Mouse (Mus musculus) liver, embryonic 12.5 days (tissue): ENCODE measurements around the gene Mphosph6. TPM values are rescaled to one million over a fixed set of nuclear protein-coding genes. Genes with fewer than 3 reads are reported as not detected.
A peak's percentile ranks its signal among the peaks of the same experiment; 100 is the strongest.

Experiments
- ATAC-seq: fragments of 200-750 bp; cut with Nextera tagmentation; 2 replicates; pipeline ENCODE4 v1.8.0; 2017; ENCODE audit warnings: moderate number of reproducible peaks, mild to moderate bottlenecking, moderate library complexity
- H3K27ac ChIP-seq: fragments of 300-500 bp; sonication (generic); 2 replicates; pipeline ENCODE4 v1.5.1; 2016; ENCODE audit warnings: mild to moderate bottlenecking
- H3K27me3 ChIP-seq: fragments of 300-500 bp; sonication (generic); replicated peaks from 2 replicates; pipeline ENCODE4 v1.6.1; 2016; ENCODE audit warnings: mild to moderate bottlenecking, moderate library complexity
- H3K36me3 ChIP-seq: fragments of 300-500 bp; sonication (generic); 2 replicates; pipeline ENCODE4 v1.6.1; 2016; ENCODE audit warnings: mild to moderate bottlenecking, moderate library complexity
- H3K4me1 ChIP-seq: fragments of 300-500 bp; sonication (generic); 2 replicates; pipeline ENCODE4 v1.6.1; 2016
- H3K4me2 ChIP-seq: fragments of 300-500 bp; sonication (generic); 2 replicates; pipeline ENCODE4 v1.6.1; 2016; ENCODE audit warnings: mild to moderate bottlenecking, moderate library complexity
- H3K4me3 ChIP-seq: fragments of 300-500 bp; sonication (generic); 2 replicates; pipeline ENCODE4 v1.5.1; 2016; ENCODE audit warnings: mild to moderate bottlenecking, moderate library complexity
- H3K9ac ChIP-seq: fragments of 300-500 bp; sonication (generic); 2 replicates; pipeline ENCODE4 v1.6.1; 2016; ENCODE audit warnings: mild to moderate bottlenecking, moderate library complexity
- H3K9me3 ChIP-seq: fragments of 300-500 bp; sonication (generic); replicated peaks from 2 replicates; pipeline ENCODE4 v1.6.1; 2016; ENCODE audit warnings: mild to moderate bottlenecking, moderate library complexity
- WGBS: fragments of 180-500 bp; shearing (Covaris S2); methylation state at CpG from one replicate; pipeline ENCODE4 v1.1.7; 2016; ENCODE audit not compliant: insufficient replicate concordance; 5-methylcytosine and 5-hydroxymethylcytosine counted together
- polyA plus RNA-seq: library from polyadenylated mRNA; unstranded; fragments of >200 nt; fragmentation: Nextera tagmentation; extraction: Ambion mirVana; gene quantifications from 2 replicates; pipeline ENCODE4 v1.2.1, GENCODE M21; 2016

Gene Mphosph6
- polyA plus RNA-seq, 1 experiment from 2014 or later = 48.8 TPM

GRCm38 (mm10) chr8:117786428-117786827 is 15.3 kb downstream of the Mphosph6 start:
- Histone ChIP-seq H3K9ac (no peak overlapping the region), H3K27me3 (no peaks in the 10 kb centered on the region; the same call in 1 of the 2 replicates), H3K4me2 (no peak overlapping the region), H3K27ac (no peak overlapping the region), H3K4me3 (no peak overlapping the region), H3K9me3 (no peaks in the 10 kb centered on the region), H3K36me3 (peaks cover 38% of the 10 kb centered on the region), H3K4me1 (no peaks in the 10 kb centered on the region)
- WGBS = 74% methylated on average over 3 of the region's 3 CpGs
- ATAC-seq = no peak

DNA sequence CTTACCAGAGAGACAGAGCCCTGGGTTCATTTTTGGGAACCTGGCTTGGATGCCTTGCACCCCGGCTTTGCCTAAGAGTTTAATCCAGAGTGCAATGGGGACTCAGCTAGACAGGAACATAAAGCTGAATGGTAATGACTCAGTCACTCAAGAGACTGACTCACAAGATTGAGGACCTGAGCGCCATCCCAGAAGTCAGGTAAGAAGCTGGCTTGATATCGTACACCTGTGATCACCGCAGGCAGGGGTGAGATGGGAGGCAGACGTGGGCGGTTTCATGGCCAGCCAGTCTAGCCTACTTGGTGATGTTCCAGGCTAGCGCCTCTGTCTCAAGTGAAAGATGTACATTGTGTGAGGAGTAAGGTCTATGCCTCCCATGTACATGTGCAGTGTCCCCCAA is 18.7 kb downstream of the Mphosph6 start:
- ATAC-seq = no peak
- peaks cover 4% of the 10 kb centered on the region; the same call in 1 of the 2 replicates for H3K27me3 ChIP-seq
- H3K4me3 ChIP-seq = no peak overlapping the region
- no peaks in the 10 kb centered on the region for H3K9me3 ChIP-seq
- H3K4me2 ChIP-seq = no peak overlapping the region
- no peak overlapping the region for H3K9ac ChIP-seq
- WGBS = 79% methylated on average over 7 of the region's 7 CpGs
- H3K27ac ChIP-seq = no peak overlapping the region
- no peaks in the 10 kb centered on the region for H3K4me1 ChIP-seq
- H3K36me3 ChIP-seq = peaks cover 4% of the 10 kb centered on the region

DNA sequence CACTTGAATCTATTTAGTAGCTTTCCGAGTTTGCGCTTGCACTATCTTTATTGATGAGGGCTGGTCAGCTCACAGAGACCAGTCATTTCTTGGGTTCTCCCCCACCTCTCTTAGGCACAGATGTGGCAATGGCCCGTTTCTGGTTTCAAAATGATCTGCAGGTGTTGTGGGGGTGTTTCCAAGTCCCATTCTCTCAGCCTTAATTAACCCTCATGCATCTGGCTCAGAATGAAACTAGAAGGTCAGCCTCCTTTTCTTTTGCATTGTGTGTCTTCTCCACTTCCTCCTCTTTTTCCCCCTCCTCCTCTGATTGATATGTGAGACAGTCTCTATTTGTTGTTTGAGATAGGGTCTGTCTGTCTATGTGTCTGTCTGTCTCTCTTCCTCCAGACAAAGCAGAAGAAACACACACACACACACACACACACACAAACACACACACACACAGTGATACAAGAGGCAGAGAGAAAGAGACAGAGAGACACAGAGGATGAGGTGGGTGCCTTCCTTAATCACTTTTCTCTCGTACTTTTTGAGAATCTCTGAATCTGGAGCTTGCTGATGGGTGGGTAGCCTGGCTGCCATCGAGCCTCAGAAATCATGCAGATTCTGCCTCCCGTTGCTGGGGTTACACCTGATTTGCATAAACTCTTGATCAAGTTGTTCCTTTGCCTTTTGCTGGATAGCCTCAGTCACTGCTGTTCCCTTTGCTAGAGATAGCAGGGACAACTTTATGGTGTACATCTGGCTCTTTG is 20.2 kb downstream of the Mphosph6 start:
- no peak overlapping the region for H3K9ac ChIP-seq
- no peaks in the 10 kb centered on the region for H3K36me3 ChIP-seq
- H3K4me3 ChIP-seq = no peak overlapping the region
- WGBS = 51% methylated on average over 6 of the region's 6 CpGs
- H3K9me3 ChIP-seq = no peaks in the 10 kb centered on the region
- no peaks in the 10 kb centered on the region for H3K4me1 ChIP-seq
- H3K27ac ChIP-seq = no peak overlapping the region
- peaks cover 4% of the 10 kb centered on the region; the same call in 1 of the 2 replicates for H3K27me3 ChIP-seq
- no peak overlapping the region for H3K4me2 ChIP-seq
- ATAC-seq = no peak

- no peak for ATAC-seq
- H3K27ac ChIP-seq = no peak overlapping the region
- no peaks in the 10 kb centered on the region for H3K9me3 ChIP-seq
- WGBS = 80% methylated on average over 6 of the region's 6 CpGs
- H3K27me3 ChIP-seq = peaks cover 7% of the 10 kb centered on the region; the same call in 1 of the 2 replicates
- no peak overlapping the region for H3K9ac ChIP-seq
- no peaks in the 10 kb centered on the region for H3K36me3 ChIP-seq
- H3K4me1 ChIP-seq = peaks cover 6% of the 10 kb centered on the region; the same call in 1 of the 2 replicates
- H3K4me2 ChIP-seq = no peak overlapping the region
- no peak overlapping the region for H3K4me3 ChIP-seq
Measured at GRCm38 (mm10) chr8:117779344-117779743, 22.4 kb downstream of the Mphosph6 start.

GRCm38 (mm10) chr8:117778531-117779322 is 23.0 kb downstream of the Mphosph6 start:
- no peak for ATAC-seq
- Histone ChIP-seq H3K27me3 (peaks cover 7% of the 10 kb centered on the region; the same call in 1 of the 2 replicates), H3K4me3 (no peak overlapping the region), H3K4me2 (no peak overlapping the region), H3K27ac (no peak overlapping the region), H3K9me3 (no peaks in the 10 kb centered on the region), H3K4me1 (peaks cover 6% of the 10 kb centered on the region; the same call in 1 of the 2 replicates), H3K36me3 (no peaks in the 10 kb centered on the region), H3K9ac (no peak overlapping the region)
- 67% methylated on average over 11 of the region's 11 CpGs for WGBS

GRCm38 (mm10) chr8:117776075-117776474 is 25.7 kb downstream of the Mphosph6 start:
- Histone ChIP-seq H3K27ac (no peak overlapping the region), H3K27me3 (peaks cover 7% of the 10 kb centered on the region; the same call in 1 of the 2 replicates), H3K4me1 (peaks cover 25% of the 10 kb centered on the region), H3K4me3 (no peak overlapping the region), H3K4me2 (peak overlapping the region; percentile 32), H3K36me3 (no peaks in the 10 kb centered on the region), H3K9ac (no peak overlapping the region), H3K9me3 (no peaks in the 10 kb centered on the region)
- ATAC-seq = no peak
- 52% methylated on average over 10 of the region's 10 CpGs for WGBS

DNA sequence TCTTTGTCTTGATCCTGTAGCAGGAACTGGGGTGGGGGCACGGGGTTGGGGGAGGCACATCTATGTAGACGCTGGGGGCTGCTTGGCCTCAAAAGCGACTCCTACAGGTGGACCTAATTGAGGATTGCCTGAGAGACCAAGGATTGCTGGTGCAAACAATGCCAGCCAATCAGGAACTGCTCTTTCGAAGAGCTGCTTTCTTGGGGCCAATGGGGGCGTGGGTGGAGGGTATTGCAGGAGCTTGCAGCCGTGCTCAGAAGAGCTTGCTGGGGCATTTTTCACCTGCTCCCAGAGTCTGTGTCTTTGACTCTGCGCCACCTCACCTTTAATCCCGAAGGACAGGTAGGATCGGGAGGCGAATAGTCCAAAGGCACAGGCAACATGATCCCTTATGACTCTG is 26.1 kb downstream of the Mphosph6 start:
- WGBS = 41% methylated on average over 10 of the region's 10 CpGs
- ATAC-seq = 0 out of 2 replicates have a peak, but pooled peaks have one; percentile 20
- H3K4me1 ChIP-seq = peaks cover 30% of the 10 kb centered on the region

DNA sequence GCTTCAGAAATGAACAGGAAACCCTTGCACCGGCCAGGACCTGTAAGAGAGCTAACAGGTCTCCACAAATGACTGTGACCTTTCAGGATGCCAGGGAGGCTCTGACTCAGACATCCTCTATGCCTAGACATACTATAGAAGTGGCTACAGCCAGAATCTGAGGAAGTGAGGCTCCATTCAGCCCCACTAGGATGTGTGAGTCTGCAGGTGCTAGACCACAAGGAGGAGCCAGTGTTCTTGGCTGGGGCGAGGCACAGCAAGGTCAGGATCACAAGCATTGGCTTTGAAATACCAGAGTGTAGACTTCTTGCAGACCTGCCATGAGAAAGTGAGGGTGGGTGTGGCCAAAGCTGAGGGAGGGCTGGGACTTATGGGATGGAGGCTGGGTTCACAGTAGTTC is 29.1 kb downstream of the Mphosph6 start:
- H3K9ac ChIP-seq = no peak overlapping the region
- H3K4me1 ChIP-seq = peaks cover 43% of the 10 kb centered on the region
- H3K27ac ChIP-seq = no peak overlapping the region
- H3K36me3 ChIP-seq = no peaks in the 10 kb centered on the region
- H3K9me3 ChIP-seq = no peaks in the 10 kb centered on the region
- H3K4me2 ChIP-seq = no peak overlapping the region
- no peak overlapping the region for H3K4me3 ChIP-seq
- H3K27me3 ChIP-seq = 0 out of 2 replicates have a peak, but pooled peaks cover 3% of the 10 kb centered on the region
- WGBS = 44% methylated on average over 2 of the region's 2 CpGs
- ATAC-seq = peak; percentile 8; the same call in 1 of the 2 replicates

More for the DNA sequence above, 26.1 kb downstream of the Mphosph6 start:
- Histone ChIP-seq H3K36me3 (no peaks in the 10 kb centered on the region), H3K9me3 (no peaks in the 10 kb centered on the region), H3K9ac (no peak overlapping the region), H3K27ac (no peak overlapping the region), H3K4me2 (peak overlapping the region; percentile 32), H3K27me3 (peaks cover 7% of the 10 kb centered on the region; the same call in 1 of the 2 replicates), H3K4me3 (no peak overlapping the region)

GRCm38 (mm10) chr8:117772126-117772525 is 29.6 kb downstream of the Mphosph6 start:
- H3K4me2 ChIP-seq = peak overlapping the region; percentile 50
- H3K9me3 ChIP-seq = no peaks in the 10 kb centered on the region
- ATAC-seq = peak; percentile 44; the same call in 1 of the 2 replicates
- H3K9ac ChIP-seq = no peak overlapping the region
- H3K36me3 ChIP-seq = no peaks in the 10 kb centered on the region
- 40% methylated on average over 2 of the region's 2 CpGs for WGBS
- H3K27me3 ChIP-seq = 0 out of 2 replicates have a peak, but pooled peaks cover 3% of the 10 kb centered on the region
- H3K4me1 ChIP-seq = peaks cover 43% of the 10 kb centered on the region
- H3K27ac ChIP-seq = peak overlapping the region; percentile 83
- no peak overlapping the region for H3K4me3 ChIP-seq

- Histone ChIP-seq H3K4me3 (no peak overlapping the region), H3K27me3 (0 out of 2 replicates have a peak, but pooled peaks cover 3% of the 10 kb centered on the region), H3K9ac (no peak overlapping the region), H3K9me3 (no peaks in the 10 kb centered on the region), H3K4me1 (peaks cover 51% of the 10 kb centered on the region), H3K4me2 (peak overlapping the region; percentile 50), H3K27ac (peak overlapping the region; percentile 83), H3K36me3 (no peaks in the 10 kb centered on the region)
- peak; percentile 91 for ATAC-seq
- WGBS = 41% methylated on average over 9 of the region's 9 CpGs
Measured at GRCm38 (mm10) chr8:117771115-117771836, 30.5 kb downstream of the Mphosph6 start.

DNA sequence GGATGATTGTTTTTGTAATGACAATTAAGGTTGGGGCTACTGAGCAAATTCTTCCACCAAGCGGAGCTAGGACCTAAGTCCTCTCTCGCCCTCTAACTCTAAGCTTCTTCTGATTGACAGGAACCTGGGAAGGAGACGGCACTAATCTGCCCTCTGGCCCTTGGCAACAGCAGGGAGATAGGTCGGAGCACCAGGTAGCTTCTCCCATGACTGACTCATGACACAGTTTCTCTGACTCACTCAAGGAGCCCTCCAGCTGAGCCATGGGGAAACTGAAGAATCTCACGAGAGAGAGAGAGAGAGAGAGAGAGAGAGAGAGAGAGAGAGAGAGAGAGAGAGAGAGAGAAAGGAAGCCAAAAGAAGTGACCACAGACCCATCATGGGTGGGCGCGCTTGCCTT is 32.8 kb downstream of the Mphosph6 start:
- ATAC-seq = no peak
- peaks cover 5% of the 10 kb centered on the region; the same call in 1 of the 2 replicates for H3K27me3 ChIP-seq
- H3K9ac ChIP-seq = no peak overlapping the region
- no peaks in the 10 kb centered on the region for H3K36me3 ChIP-seq
- no peak overlapping the region for H3K27ac ChIP-seq
- no peaks in the 10 kb centered on the region for H3K9me3 ChIP-seq
- 73% methylated on average over 7 of the region's 7 CpGs for WGBS
- no peak overlapping the region for H3K4me2 ChIP-seq
- H3K4me1 ChIP-seq = peaks cover 67% of the 10 kb centered on the region
- H3K4me3 ChIP-seq = no peak overlapping the region
